In the genomic region with DNA sequence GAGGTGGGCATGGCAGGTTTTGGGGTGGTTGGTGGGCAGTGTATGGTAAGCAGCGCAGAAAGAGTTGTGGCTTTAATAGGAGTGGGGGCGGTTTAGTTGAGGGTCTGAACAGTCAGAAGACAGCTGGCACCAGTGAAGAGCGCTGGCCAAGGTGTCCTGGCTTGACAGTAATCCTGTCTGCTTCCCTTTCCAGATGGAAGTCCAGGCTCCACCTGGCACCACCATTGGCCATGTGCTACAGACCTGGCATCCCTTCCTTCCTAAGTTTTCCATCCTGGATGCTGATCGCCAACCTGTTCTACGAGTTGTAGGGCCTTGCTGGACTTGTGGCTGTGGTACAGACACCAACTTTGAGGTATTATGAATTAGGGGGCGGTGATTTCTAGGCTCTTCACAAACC, we compare ENCODE assay signal across 8 mouse cellular contexts. TPM values are rescaled to one million over a fixed set of nuclear protein-coding genes. Genes with fewer than 3 reads are reported as not detected.
DNase-seq lines count a peak whose midpoint lies in the region; ATAC-seq lines count a peak whose summit lies in the region.

No protein-coding gene starts in this region.

- peak overlapping the region; percentile 64 for H3K4me3 ChIP-seq in lung, embryonic 15.5 days
- peak overlapping the region; percentile 90 for H3K4me3 ChIP-seq in embryonic facial prominence, embryonic 14.5 days (ENCODE audit: low read depth, low read length)
- H3K4me3 ChIP-seq in limb, embryonic 13.5 days = peak overlapping the region; percentile 79
- no peak overlapping the region for H3K4me3 ChIP-seq in stomach, embryonic 14.5 days (ENCODE audit: low read depth, low read length)

- no peaks in the 10 kb centered on the region for H3K9me3 ChIP-seq in lung, embryonic 15.5 days
- H3K9me3 ChIP-seq in embryonic facial prominence, embryonic 14.5 days (ENCODE audit: control insufficient read depth, low read length) = no peaks in the 10 kb centered on the region
- no peaks in the 10 kb centered on the region for H3K9me3 ChIP-seq in limb, embryonic 13.5 days
- no peaks in the 10 kb centered on the region for H3K9me3 ChIP-seq in stomach, embryonic 14.5 days (ENCODE audit: control insufficient read depth, low read depth, low read length)

- no peaks in the 10 kb centered on the region for H3K27me3 ChIP-seq in lung, embryonic 15.5 days
- no peaks in the 10 kb centered on the region for H3K27me3 ChIP-seq in embryonic facial prominence, embryonic 14.5 days (replicated peaks; ENCODE audit: control insufficient read depth, insufficient read depth, low read length)
- H3K27me3 ChIP-seq in limb, embryonic 13.5 days = no peaks in the 10 kb centered on the region
- no peaks in the 10 kb centered on the region for H3K27me3 ChIP-seq in stomach, embryonic 14.5 days (ENCODE audit: control insufficient read depth, insufficient read depth, low read length)

- peak overlapping the region; percentile 89 for H3K4me2 ChIP-seq in lung, embryonic 15.5 days
- peak overlapping the region; percentile 95 for H3K4me2 ChIP-seq in embryonic facial prominence, embryonic 14.5 days (ENCODE audit: low read depth, low read length)
- H3K4me2 ChIP-seq in limb, embryonic 13.5 days (replicated peaks) = peak overlapping the region; percentile 93
- H3K4me2 ChIP-seq in stomach, embryonic 14.5 days (replicated peaks; ENCODE audit: low read depth, low read length) = peak overlapping the region; percentile 89

- peaks cover 34% of the 10 kb centered on the region for H3K4me1 ChIP-seq in lung, embryonic 15.5 days
- peaks cover 25% of the 10 kb centered on the region for H3K4me1 ChIP-seq in embryonic facial prominence, embryonic 14.5 days (ENCODE audit: control insufficient read depth, insufficient read depth, low read length)
- H3K4me1 ChIP-seq in limb, embryonic 13.5 days = peaks cover 33% of the 10 kb centered on the region
- peaks cover 18% of the 10 kb centered on the region for H3K4me1 ChIP-seq in stomach, embryonic 14.5 days (ENCODE audit: control insufficient read depth, insufficient read depth, low read length)

- H3K9ac ChIP-seq in lung, embryonic 15.5 days = no peak overlapping the region
- H3K9ac ChIP-seq in embryonic facial prominence, embryonic 14.5 days (ENCODE audit: low read depth, low read length) = 0 out of 2 replicates have a peak overlapping the region, but pooled peaks have one; percentile 92
- H3K9ac ChIP-seq in limb, embryonic 13.5 days = peak overlapping the region; percentile 90
- no peak overlapping the region for H3K9ac ChIP-seq in stomach, embryonic 14.5 days (replicated peaks; ENCODE audit: low read depth, low read length)

- peaks cover 45% of the 10 kb centered on the region for H3K36me3 ChIP-seq in lung, embryonic 15.5 days
- peaks cover 51% of the 10 kb centered on the region for H3K36me3 ChIP-seq in embryonic facial prominence, embryonic 14.5 days (ENCODE audit: control insufficient read depth, insufficient read depth, low read length)
- H3K36me3 ChIP-seq in limb, embryonic 13.5 days = peaks cover 49% of the 10 kb centered on the region
- peaks cover 28% of the 10 kb centered on the region; the same call in 1 of the 2 replicates for H3K36me3 ChIP-seq in stomach, embryonic 14.5 days (ENCODE audit: control insufficient read depth, insufficient read depth, low read length)

- no peak overlapping the region for H3K27ac ChIP-seq in lung, embryonic 15.5 days
- H3K27ac ChIP-seq in embryonic facial prominence, embryonic 14.5 days (replicated peaks; ENCODE audit: low read depth, low read length) = no peak overlapping the region
- no peak overlapping the region for H3K27ac ChIP-seq in limb, embryonic 13.5 days
- no peak overlapping the region for H3K27ac ChIP-seq in stomach, embryonic 14.5 days (ENCODE audit: low read length)

- no peak for DNase-seq in lung, postnatal 14 days
- no peak for DNase-seq in embryonic facial prominence, embryonic 14.5 days (ENCODE audit: low spot score)
- no peak for DNase-seq in frontal cortex, postnatal 36 days (ENCODE audit: low spot score in 2 of 2)
- no peak for DNase-seq in ovary, adult 18-20 months (ENCODE audit: low spot score)

- ATAC-seq in lung, embryonic 15.5 days (ENCODE audit: borderline replicate concordance, extremely low read depth, low FRiP score, low TSS enrichment) = no peak
- ATAC-seq in embryonic facial prominence, embryonic 14.5 days (ENCODE audit: low read depth) = no peak
- ATAC-seq in limb, embryonic 13.5 days (ENCODE audit: low FRiP score, low read depth) = no peak
- ATAC-seq in stomach, embryonic 14.5 days (ENCODE audit: insufficient number of reproducible peaks, insufficient read depth, low FRiP score, low read depth) = no peak
- no peak for ATAC-seq in megakaryocyte progenitor cell, adult 5-6 weeks (replicated peaks; ENCODE audit: poor library complexity)

- 93% methylated on average over 6 of the region's 6 CpGs for whole genome bisulfite sequencing in lung, embryonic 15.5 days
- WGBS in embryonic facial prominence, embryonic 14.5 days = 94% methylated on average over 6 of the region's 6 CpGs
- 96% methylated on average over 6 of the region's 6 CpGs for WGBS in limb, embryonic 13.5 days
- WGBS in stomach, embryonic 14.5 days = 92% methylated on average over 6 of the region's 6 CpGs

RNA-seq across cellular contexts. Expression of a gene that starts 1.8 kb away (rescaled TPM):
- polyA plus RNA-seq in lung, embryonic 15.5 days (2015; fragmentation: Nextera tagmentation; extraction: Ambion mirVana) = 110 and 119 TPM in 2 replicates
- polyA plus RNA-seq in embryonic facial prominence, embryonic 14.5 days (2014; fragmentation: Nextera tagmentation; extraction: Ambion mirVana) = 102 and 121 TPM in 2 replicates
- 135 and 140 TPM in 2 replicates for polyA plus RNA-seq in limb, embryonic 13.5 days (2015; fragmentation: Nextera tagmentation; extraction: Ambion mirVana)
- 102 and 110 TPM in 2 replicates for polyA plus RNA-seq in stomach, embryonic 14.5 days (2014; fragmentation: Nextera tagmentation; extraction: Ambion mirVana)
- 60.6 and 62.2 TPM in 2 replicates for total RNA-seq in megakaryocyte progenitor cell, adult 5-6 weeks (2015)
- 29.1 and 32.9 TPM in 2 replicates for total RNA-seq in megakaryocyte progenitor cell, adult 5-6 weeks (2017)

RNA-seq across cellular contexts. Expression of a gene that starts 9.7 kb away (rescaled TPM):
- polyA plus RNA-seq in lung, embryonic 15.5 days (2015; fragmentation: Nextera tagmentation; extraction: Ambion mirVana) = 434 and 473 TPM in 2 replicates
- 379 and 388 TPM in 2 replicates for polyA plus RNA-seq in embryonic facial prominence, embryonic 14.5 days (2014; fragmentation: Nextera tagmentation; extraction: Ambion mirVana)
- polyA plus RNA-seq in limb, embryonic 13.5 days (2015; fragmentation: Nextera tagmentation; extraction: Ambion mirVana) = 368 and 376 TPM in 2 replicates
- polyA plus RNA-seq in stomach, embryonic 14.5 days (2014; fragmentation: Nextera tagmentation; extraction: Ambion mirVana) = 433 and 495 TPM in 2 replicates
- total RNA-seq in megakaryocyte progenitor cell, adult 5-6 weeks (2015) = 240 and 307 TPM in 2 replicates
- total RNA-seq in megakaryocyte progenitor cell, adult 5-6 weeks (2017) = 174 and 238 TPM in 2 replicates

RNA-seq across cellular contexts. Expression of a gene that starts 10.4 kb away (rescaled TPM):
- polyA plus RNA-seq in lung, embryonic 15.5 days (2015; fragmentation: Nextera tagmentation; extraction: Ambion mirVana) = 5.5 and 6.5 TPM in 2 replicates
- polyA plus RNA-seq in embryonic facial prominence, embryonic 14.5 days (2014; fragmentation: Nextera tagmentation; extraction: Ambion mirVana) = 8.3 and 10.6 TPM in 2 replicates
- polyA plus RNA-seq in limb, embryonic 13.5 days (2015; fragmentation: Nextera tagmentation; extraction: Ambion mirVana) = 11.5 and 11.8 TPM in 2 replicates
- 10.6 and 11.9 TPM in 2 replicates for polyA plus RNA-seq in stomach, embryonic 14.5 days (2014; fragmentation: Nextera tagmentation; extraction: Ambion mirVana)
- 8.4 and 10.8 TPM in 2 replicates for total RNA-seq in megakaryocyte progenitor cell, adult 5-6 weeks (2015)
- total RNA-seq in megakaryocyte progenitor cell, adult 5-6 weeks (2017) = 3.5 and 6.2 TPM in 2 replicates

RNA-seq across cellular contexts. Expression of a gene that starts 10.5 kb away (rescaled TPM):
- 9.2 and 9.6 TPM in 2 replicates for polyA plus RNA-seq in lung, embryonic 15.5 days (2015; fragmentation: Nextera tagmentation; extraction: Ambion mirVana)
- polyA plus RNA-seq in embryonic facial prominence, embryonic 14.5 days (2014; fragmentation: Nextera tagmentation; extraction: Ambion mirVana) = 3.2 and 3.7 TPM in 2 replicates
- 1.9 and 2.0 TPM in 2 replicates for polyA plus RNA-seq in limb, embryonic 13.5 days (2015; fragmentation: Nextera tagmentation; extraction: Ambion mirVana)
- polyA plus RNA-seq in stomach, embryonic 14.5 days (2014; fragmentation: Nextera tagmentation; extraction: Ambion mirVana) = 11.1 TPM in 2 replicates
- 0.32 TPM in 1 of 2 replicates, not detected in the other for total RNA-seq in megakaryocyte progenitor cell, adult 5-6 weeks (2015)
- 0.54 TPM in 1 of 2 replicates, not detected in the other for total RNA-seq in megakaryocyte progenitor cell, adult 5-6 weeks (2017)

RNA-seq across cellular contexts. Expression of a gene that starts 26.0 kb away (rescaled TPM):
- not detected in 2 replicates for polyA plus RNA-seq in lung, embryonic 15.5 days (2015; fragmentation: Nextera tagmentation; extraction: Ambion mirVana)
- 0.26 TPM in 1 of 2 replicates, not detected in the other for polyA plus RNA-seq in embryonic facial prominence, embryonic 14.5 days (2014; fragmentation: Nextera tagmentation; extraction: Ambion mirVana)
- 0.18 and 0.24 TPM in 2 replicates for polyA plus RNA-seq in limb, embryonic 13.5 days (2015; fragmentation: Nextera tagmentation; extraction: Ambion mirVana)
- polyA plus RNA-seq in stomach, embryonic 14.5 days (2014; fragmentation: Nextera tagmentation; extraction: Ambion mirVana) = 0.41 TPM in 1 of 2 replicates, not detected in the other
- not detected in 2 replicates for total RNA-seq in megakaryocyte progenitor cell, adult 5-6 weeks (2015)
- 0.79 TPM in 1 of 2 replicates, not detected in the other for total RNA-seq in megakaryocyte progenitor cell, adult 5-6 weeks (2017)

Comparison
In these comparisons a context has a peak if more than half of its experiments do, and no peak if none do; other contexts are left out.
1. H3K9ac ChIP-seq: peak in embryonic facial prominence, embryonic 14.5 days (single experiment) and limb, embryonic 13.5 days (single experiment); none in lung, embryonic 15.5 days (single experiment) and stomach, embryonic 14.5 days (single experiment).
2. Peak in every context shown above with its lines, with median percentiles within 50 percentile points of each other: H3K4me2 ChIP-seq.